Mouse (Mus musculus) spleen, embryonic (tissue): Measurements from ENCODE around the gene Ap4s1.
"Not testable (repeated sequence)": the region's sequence is repeated elsewhere in the genome, so short reads cannot be mapped to it uniquely, and the experiment has no call there.

Source experiments
- CTCF ChIA-PET: fragments of 350-600 bp; sonication (Branson Sonifier 250); formaldehyde crosslinking; loops from one replicate; lab custom pipeline; 2022; lab: Charles Lee

Ap4s1 gene

DNA sequence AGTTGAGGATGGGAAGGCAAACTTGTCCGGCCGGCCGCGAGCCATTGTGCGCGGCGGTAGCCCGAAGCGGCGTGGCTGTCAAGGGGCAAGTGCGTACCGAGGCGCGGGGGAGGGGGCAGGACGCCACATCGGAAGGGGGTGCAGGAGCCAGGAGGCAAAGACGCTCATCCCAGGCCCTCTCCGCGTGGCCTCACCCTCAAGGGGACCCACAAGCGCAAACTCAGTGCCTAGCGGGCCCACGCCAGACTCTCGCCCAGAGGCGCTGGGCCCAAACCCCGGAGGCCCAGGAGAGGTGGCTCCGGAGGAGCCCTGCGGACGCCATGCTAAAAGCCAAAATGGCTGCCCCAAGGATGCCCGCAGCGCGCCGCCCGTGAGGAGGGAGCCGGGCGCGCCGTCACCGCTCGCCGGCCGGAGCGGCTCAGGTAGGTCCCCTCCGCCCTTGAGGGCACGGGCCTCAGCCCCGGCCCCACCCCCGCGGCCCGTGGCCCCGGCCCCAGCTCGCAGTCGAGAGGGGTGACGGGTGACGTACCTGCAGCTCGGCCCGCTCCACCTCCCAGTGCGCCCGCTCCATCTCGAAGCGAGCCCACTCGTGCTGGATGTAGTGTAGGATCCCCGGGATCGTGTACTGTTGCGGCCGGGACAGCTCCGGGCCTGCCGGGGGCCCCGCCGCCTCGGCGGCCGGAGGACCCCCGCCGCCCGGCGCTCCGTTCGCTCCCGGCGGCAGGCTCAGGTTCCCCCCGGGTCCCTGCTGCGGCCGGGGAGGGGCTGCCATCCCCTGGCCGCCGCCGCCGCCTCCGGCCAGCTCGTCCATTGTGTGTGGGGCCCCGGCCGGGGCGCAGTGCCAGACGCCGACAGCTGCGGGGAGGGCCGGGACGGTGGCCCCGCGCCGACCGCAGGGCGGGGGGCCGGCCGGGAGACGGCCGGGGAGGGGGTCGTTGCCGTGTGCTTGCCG, at the start of gene Ap4s1:
Gene Ap4s1, plus strand, starts transcription at position 141 of the 952 bp plus-strand sequence.
- CTCF ChIA-PET, result no interaction called here

DNA sequence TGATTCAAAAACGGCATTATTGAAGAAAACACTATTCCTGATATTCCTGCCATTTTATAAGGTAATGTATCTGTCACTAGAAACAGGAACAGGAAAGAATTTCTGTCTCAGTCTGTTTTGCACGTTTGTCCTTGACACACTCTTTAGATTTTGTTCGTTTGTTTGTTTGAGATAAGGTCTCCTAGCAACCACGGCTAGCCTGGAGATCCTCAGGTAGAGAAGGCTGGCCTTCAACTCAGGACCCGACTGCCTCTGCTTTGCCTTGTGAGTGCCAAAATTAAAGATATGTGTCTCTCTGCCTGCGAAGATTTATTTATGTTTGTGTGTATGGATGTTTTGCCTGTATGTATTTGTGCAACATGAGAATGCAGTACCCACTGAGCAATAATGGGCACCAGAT, 49.0 kb upstream of the Ap4s1 start:
- CTCF ChIA-PET, result no interaction called here

- CTCF ChIA-PET, result not testable (repeated sequence)
Measured at GRCm38 (mm10) chr12:51649401-51649800, 41.4 kb upstream of the Ap4s1 start.

DNA sequence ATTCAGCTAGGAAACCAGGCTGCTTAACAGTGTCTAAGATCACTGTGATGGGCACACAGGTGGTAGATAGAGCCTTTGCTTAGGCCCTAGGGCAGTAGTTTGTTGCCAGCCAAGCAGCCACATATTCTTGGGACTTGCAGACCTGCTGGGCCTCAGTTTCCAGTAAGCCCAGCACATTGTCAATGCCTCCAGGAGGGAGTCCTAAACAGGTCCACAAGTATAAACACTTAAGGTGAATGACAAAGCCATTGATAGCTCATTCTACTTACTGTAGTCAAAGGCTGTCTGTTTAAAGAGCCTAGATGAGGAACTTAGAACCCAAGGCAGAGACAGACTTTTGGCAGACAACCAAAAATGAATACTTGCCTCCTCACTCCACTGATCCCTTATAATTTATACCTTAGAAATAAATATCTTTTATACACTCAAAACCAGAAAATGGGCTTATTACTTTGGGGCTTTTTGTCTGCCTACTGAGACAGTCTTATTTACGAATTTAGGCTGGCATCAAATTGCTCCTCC, 34.8 kb upstream of the Ap4s1 start:
- CTCF ChIA-PET, result no interaction called here

DNA sequence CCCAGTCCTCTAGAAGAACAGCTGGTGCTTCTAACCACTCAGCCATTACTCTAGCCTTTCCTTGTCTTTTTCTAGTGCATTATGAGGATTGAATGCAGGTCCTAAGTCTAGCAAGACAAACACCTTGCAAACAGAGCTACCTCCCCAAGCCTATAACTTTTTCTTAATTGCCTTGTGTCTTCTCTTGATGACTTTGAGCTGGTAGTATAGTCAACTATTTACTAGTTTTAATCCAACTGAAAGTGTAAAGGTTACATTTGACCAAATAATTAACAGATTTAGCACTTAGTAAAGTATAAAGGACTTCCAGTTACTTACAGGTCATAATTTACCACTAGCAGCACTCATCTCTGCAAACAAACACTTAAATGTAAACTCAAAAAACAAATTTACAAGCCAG, 27.8 kb upstream of the Ap4s1 start:
- CTCF ChIA-PET, result no interaction called here

GRCm38 (mm10) chr12:51663908-51664307, 26.9 kb upstream of the Ap4s1 start:
- CTCF ChIA-PET, result no interaction called here

DNA sequence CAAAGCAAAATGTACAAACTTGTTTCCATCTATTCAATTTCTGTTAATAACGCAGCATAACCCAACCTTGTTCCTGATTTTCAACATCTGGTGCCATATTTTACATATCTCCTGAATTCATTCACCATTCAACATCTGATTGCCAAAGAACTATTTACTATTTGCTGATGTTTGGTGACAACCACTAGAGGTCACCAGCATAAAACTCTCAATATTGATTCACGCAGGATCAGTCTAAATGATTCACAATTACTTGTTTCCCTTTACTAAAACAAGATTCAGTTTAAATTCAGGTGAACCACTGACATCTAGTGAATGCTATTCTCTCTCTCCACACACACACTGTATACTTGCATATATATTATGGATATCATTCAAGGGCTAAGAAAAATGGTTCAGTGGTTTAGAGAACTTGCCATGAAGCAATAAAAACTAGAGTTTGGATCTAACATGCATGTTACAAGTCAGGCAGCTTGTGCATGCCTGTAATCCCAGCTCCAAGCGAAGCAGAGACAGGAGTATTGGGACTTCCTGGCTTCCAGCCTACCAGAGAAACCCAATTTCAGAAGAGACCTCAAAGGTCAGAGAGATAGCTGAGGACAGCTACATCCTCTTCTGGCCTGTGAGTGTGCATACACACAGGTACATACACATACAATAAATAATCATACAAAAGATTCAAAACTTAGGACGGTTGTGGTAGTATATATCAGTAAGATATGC, 24.0 kb upstream of the Ap4s1 start:
- CTCF ChIA-PET, result no interaction called here

- CTCF ChIA-PET, result no interaction called here
Measured at GRCm38 (mm10) chr12:51671231-51671891, 19.5 kb upstream of the Ap4s1 start.

GRCm38 (mm10) chr12:51673270-51673669, 17.6 kb upstream of the Ap4s1 start:
- CTCF ChIA-PET, result no interaction called here

GRCm38 (mm10) chr12:51676442-51676841, 14.4 kb upstream of the Ap4s1 start:
- CTCF ChIA-PET, result interaction anchor here (0.7 kb wide), 1 partner anchor 17 kb away, joined by 3 read pairs; no protein-coding TSS in a partner anchor

DNA sequence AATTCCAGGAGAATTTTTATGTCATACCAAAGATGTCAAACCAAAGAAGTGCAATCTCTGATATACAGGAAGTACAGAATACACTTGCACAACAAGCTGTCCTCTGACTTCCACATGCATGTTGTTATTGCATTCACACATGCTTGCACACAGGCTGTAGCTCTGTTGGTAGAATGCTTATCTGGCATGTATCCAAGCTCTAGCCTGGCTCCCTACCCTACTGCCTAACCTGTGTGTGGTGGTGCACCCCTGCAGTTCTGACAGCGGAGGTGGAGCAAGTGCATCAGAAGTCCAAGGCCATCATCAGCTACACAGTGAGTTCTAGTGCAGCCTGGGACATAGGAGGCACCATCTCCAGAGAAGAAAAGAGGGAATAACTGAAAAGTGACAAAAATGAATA, 12.0 kb upstream of the Ap4s1 start:
- CTCF ChIA-PET, result no interaction called here

DNA sequence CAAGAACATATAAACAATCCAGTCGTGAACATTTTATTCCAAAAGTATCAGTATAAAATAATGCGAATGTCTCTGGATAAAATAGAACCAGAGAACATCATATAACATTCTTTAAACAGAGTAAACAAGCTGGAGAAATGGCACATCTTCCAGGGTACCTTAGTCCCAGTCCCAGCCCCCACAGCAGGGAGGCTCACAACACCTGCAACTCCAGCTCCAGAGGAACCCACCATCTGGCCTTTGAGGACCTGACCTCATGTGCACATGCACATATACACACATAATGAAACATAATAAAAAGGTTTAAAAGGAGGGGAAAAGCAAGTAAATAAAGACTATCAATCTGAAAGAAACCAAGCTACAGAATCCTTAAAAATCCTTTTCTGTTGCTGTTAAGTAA, 2.3 kb upstream of the Ap4s1 start:
- CTCF ChIA-PET, result no interaction called here

DNA sequence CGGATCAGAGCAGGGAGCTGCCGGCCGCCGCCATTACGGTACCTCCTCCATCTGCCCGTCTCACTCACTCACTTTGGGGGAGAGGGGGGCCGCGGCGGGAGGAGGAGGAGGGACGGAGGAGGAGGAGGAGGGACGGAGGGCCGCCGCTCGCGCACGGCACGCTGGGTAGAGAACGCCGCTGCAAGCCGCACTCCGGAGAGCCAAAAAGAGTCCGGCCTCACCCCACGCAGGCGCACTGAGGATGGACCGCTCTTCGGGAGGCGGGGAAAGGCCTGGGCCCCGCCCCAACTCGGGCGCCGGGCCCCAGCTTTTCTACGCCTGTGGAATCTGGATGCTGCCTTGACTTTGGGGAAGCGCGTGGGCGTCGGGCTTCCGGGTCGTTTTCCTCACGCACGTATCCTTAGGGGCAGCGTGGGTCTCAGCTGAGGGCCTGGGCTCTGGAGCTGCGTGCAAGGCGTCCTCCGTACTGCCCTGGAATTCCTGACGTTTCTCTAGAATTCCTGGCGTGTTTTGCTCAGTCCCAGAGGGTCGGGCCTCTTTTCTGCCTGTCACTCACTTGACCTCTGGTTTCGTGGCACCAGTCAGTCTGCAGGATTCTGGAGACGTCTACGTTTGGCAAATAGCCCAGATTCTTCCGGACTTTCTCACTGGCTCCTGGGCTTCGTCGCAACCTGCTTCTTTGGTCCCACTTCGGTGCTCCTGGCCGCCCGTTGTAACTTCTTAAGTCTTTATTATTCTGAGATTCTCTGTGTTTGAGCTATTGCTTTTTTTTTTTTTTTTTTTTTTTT, 1.2 kb downstream of the Ap4s1 start, which contains the start of gene Strn3:
Gene Strn3, minus strand, starts transcription at position 53 of the 788 bp plus-strand sequence.
- CTCF ChIA-PET, result no interaction called here

DNA sequence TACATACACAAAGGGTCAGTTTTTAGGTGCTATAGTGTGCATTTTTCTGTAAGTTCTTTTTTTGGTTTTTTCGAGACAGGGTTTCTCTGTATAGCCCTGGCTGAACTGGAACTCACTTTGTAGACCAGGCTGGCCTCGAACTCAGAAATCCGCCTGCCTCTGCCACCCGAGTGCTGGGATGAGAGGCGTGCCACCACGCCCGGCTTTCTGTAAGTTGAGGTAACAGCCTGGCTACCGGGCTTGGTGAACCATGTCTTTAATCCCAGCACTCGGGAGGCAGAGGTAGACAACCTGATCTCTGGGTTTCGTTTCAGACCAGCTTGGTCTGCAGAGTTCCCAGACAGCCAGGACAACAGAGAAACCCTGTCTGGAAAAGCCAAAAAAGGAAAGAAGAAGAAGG, 2.0 kb downstream of the Ap4s1 start:
- CTCF ChIA-PET, result not testable (repeated sequence)

DNA sequence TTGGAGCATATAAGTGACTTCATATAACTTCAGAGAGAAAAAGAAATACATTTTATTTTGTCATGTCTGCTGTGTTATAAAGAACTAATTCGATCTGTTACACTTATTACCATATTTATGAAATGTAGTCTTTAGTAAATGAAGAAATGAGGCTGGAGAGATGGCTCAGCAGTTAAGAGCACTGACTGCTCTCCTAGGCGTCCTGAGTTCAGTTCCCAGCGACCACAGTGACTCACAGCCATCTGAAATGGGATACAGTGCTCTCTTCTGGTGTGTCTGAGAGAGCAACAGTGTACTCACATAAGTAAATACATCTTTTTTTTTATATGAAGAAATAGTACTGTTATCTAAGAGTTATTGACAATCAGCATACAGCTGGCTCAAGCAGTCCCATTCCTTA, 2.6 kb downstream of the Ap4s1 start:
- CTCF ChIA-PET, result no interaction called here

DNA sequence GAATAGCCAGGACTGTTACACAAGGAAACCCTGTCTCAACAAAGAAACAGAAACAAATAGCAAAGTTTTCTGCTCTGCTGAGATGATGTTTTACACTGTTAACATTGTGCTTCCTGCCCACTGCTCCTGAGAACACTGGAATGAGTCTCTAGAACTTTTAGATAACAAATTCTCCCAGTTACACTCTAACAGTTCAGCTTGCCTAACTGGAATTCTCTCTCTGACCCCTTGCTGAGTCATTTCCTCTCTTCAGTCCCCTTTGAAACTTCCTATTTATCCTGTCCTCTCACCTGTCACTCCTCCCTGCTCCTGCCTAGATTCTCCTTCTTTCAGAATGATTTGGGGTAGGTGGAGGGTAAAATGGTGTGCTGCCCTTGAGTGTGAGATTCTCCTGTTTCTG, 3.3 kb downstream of the Ap4s1 start:
- CTCF ChIA-PET, result no interaction called here

GRCm38 (mm10) chr12:51694966-51695365, 4.1 kb downstream of the Ap4s1 start:
- CTCF ChIA-PET, result no interaction called here

GRCm38 (mm10) chr12:51696157-51696556, 5.3 kb downstream of the Ap4s1 start:
- CTCF ChIA-PET, result interaction anchor here (0.7 to 1.0 kb wide), 2 partner anchors 12 to 19 kb away, joined by 5 to 28 read pairs; no protein-coding TSS in a partner anchor

- CTCF ChIA-PET, result interaction anchor here (0.6 kb wide), 1 partner anchor 39 kb away, joined by 7 read pairs; no protein-coding TSS in a partner anchor
Measured at GRCm38 (mm10) chr12:51699623-51700393, 9.0 kb downstream of the Ap4s1 start.

DNA sequence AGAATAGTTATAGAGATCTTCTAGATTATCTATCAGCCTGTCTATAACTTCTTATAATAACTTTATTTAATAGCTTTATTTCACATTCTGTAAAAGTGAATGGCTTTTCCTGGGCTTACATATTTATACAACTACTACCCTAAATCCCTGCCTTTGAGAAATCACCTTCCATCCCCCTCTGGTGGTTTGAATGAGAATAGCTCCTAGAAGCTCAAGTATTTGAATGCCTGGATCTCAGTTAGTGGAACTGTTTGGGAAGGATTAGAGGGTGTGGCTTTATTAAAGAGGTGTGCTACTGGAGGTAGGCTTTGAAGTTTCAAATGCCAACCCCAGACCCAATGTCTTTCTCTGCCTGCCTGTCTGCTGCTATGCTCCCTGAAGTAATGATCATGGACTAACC, 10.9 kb downstream of the Ap4s1 start:
- CTCF ChIA-PET, result no interaction called here
